Mouse (Mus musculus): ENCODE results near the gene Peli2.

- no peak for TF ChIP-seq CTCF (conservative IDR thresholded peaks at IDR 0.05 in 1 of 2, IDR thresholded peaks at IDR 0.05 in 1 of 2; ENCODE audit: low read depth in 2 of 2, low read length in 2 of 2)
- no peak for TF ChIP-seq UBTF (IDR thresholded peaks at IDR 0.05; ENCODE audit: low read depth, low read length)
- no peak for TF ChIP-seq ZC3H11A (IDR thresholded peaks at IDR 0.05; ENCODE audit: low read depth, low read length)
- no peak for TF ChIP-seq NELFE (IDR thresholded peaks at IDR 0.05; ENCODE audit: low read depth, low read length)
- no peak for TF ChIP-seq E2F4 (IDR thresholded peaks at IDR 0.05; ENCODE audit: insufficient replicate concordance, low read depth, low read length)
- TF ChIP-seq TCF12 (IDR thresholded peaks at IDR 0.05; ENCODE audit: low read depth, low read length): no peak
- TF ChIP-seq BHLHE40 (IDR thresholded peaks at IDR 0.05; ENCODE audit: low read depth, low read length): no peak
- no peak for TF ChIP-seq POLR2A (IDR thresholded peaks at IDR 0.05; ENCODE audit: low read depth, low read length)
- TF ChIP-seq RAD21 (IDR thresholded peaks at IDR 0.05; ENCODE audit: low read depth, low read length): no peak
- TF ChIP-seq GABPA (IDR thresholded peaks at IDR 0.05; ENCODE audit: insufficient replicate concordance, low read depth, low read length): no peak
- no peak for TF ChIP-seq CHD1 (IDR thresholded peaks at IDR 0.05; ENCODE audit: low read depth, low read length)
- TF ChIP-seq MYC (IDR thresholded peaks at IDR 0.05; ENCODE audit: low read depth, low read length): no peak
Measured at GRCm38 (mm10) chr14:48200291-48200690, 79.7 kb downstream of the Peli2 start.
